Mouse (Mus musculus) midbrain, embryonic 14.5 days (tissue): ENCODE data around the gene Ccl17. TPM values are rescaled to one million over a fixed set of nuclear protein-coding genes. Genes with fewer than 3 reads are reported as not detected.
A peak's percentile ranks its signal among the peaks of the same experiment; 100 is the strongest.
"Not testable (repeated sequence)": the region's sequence is repeated elsewhere in the genome, so short reads cannot be mapped to it uniquely, and the experiment has no call there.

Experiments used
- ATAC-seq: fragments of 200-750 bp; cut with Nextera tagmentation; 2 replicates; pipeline ENCODE4 v1.8.0; 2017; ENCODE audit warnings: moderate number of reproducible peaks, moderate library complexity; ENCODE audit not compliant: low FRiP score, low TSS enrichment
- DNase-seq: peaks from one replicate; pipeline ENCODE4 v3.0.0-alpha.2; 2015
- H3K27ac ChIP-seq: fragments of 300-500 bp; sonication (generic); replicated peaks from 2 replicates; pipeline ENCODE4 v1.5.1; 2014; ENCODE audit warnings: mild to moderate bottlenecking, low read depth, low read length, moderate library complexity
- H3K27me3 ChIP-seq: fragments of 300-500 bp; sonication (generic); 2 replicates; pipeline ENCODE4 v1.6.1; 2014; ENCODE audit warnings: low read length, control low read depth, mixed read lengths; ENCODE audit not compliant: control insufficient read depth, insufficient read depth
- H3K36me3 ChIP-seq: fragments of 300-500 bp; sonication (generic); 2 replicates; pipeline ENCODE4 v1.6.1; 2014; ENCODE audit warnings: low read length, control low read depth; ENCODE audit not compliant: control insufficient read depth, insufficient read depth
- H3K4me1 ChIP-seq: fragments of 300-500 bp; sonication (generic); 2 replicates; pipeline ENCODE4 v1.6.1; 2014; ENCODE audit warnings: mild to moderate bottlenecking, antibody characterized with exemption, low read length, control low read depth; ENCODE audit not compliant: control insufficient read depth, insufficient read depth
- H3K4me2 ChIP-seq: fragments of 300-500 bp; sonication (generic); 2 replicates; pipeline ENCODE4 v1.6.1; 2014; ENCODE audit warnings: mild to moderate bottlenecking, low read length, moderate library complexity
- H3K4me3 ChIP-seq: fragments of 300-500 bp; sonication (generic); replicated peaks from 2 replicates; pipeline ENCODE4 v1.5.1; 2014; ENCODE audit warnings: low read depth, low read length
- H3K9ac ChIP-seq: fragments of 300-500 bp; sonication (generic); replicated peaks from 2 replicates; pipeline ENCODE4 v1.6.1; 2014; ENCODE audit warnings: mild to moderate bottlenecking, low read length, moderate library complexity
- H3K9me3 ChIP-seq: fragments of 300-500 bp; sonication (generic); 2 replicates; pipeline ENCODE4 v1.6.1; 2016; ENCODE audit warnings: low read length, control low read depth, mixed read lengths; ENCODE audit not compliant: control insufficient read depth
- WGBS: fragments of 180-500 bp; shearing (Covaris S2); extraction: QIAGEN DNeasy Blood & Tissue Kit; methylation state at CpG from one replicate; pipeline ENCODE4 v1.1.7; 2014; 5-methylcytosine and 5-hydroxymethylcytosine counted together
- polyA plus RNA-seq: library from polyadenylated mRNA; unstranded; fragments of >200 nt; fragmentation: Nextera tagmentation; extraction: Ambion mirVana; gene quantifications from 2 replicates; pipeline ENCODE4 v1.2.1, GENCODE M21; 2014

Ccl17 gene
- polyA plus RNA-seq, 1 experiment from 2014 or later, result not detected

DNA sequence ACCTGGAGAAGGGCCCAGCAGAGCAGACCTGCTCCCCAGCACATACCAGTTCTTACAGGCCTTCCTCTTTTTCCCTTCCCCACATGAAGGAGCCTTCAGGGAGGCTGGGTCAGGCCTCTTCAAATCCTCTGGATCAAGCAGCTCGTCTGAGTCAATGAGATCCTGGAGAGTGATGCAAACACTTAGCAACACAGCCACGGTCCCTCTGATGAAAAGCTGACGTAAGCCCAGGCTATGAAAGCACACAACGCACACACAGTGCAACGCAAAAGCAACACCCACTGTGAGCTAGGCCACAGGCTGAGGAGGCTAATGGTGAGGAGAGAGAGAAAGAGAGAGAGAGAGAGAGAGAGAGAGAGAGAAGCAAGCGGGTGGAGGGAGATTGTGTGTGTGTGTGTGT, 14.9 kb downstream of the Ccl17 start:
- H3K27me3 ChIP-seq, result no peaks in the 10 kb centered on the region
- H3K4me2 ChIP-seq, result no peak overlapping the region
- no peaks in the 10 kb centered on the region for H3K4me1 ChIP-seq
- DNase-seq (no peak), ATAC-seq (no peak)
- peaks cover 76% of the 10 kb centered on the region for H3K36me3 ChIP-seq
- 86% methylated on average over 6 of the region's 6 CpGs for WGBS
- no peak overlapping the region for H3K27ac ChIP-seq
- H3K9ac ChIP-seq, result no peak overlapping the region
- H3K4me3 ChIP-seq, result no peak overlapping the region
- no peaks in the 10 kb centered on the region for H3K9me3 ChIP-seq

GRCm38 (mm10) chr8:94826210-94826609, 16.0 kb downstream of the Ccl17 start:
- 98% methylated on average over 5 of the region's 5 CpGs for WGBS
- Histone ChIP-seq H3K27me3 (no peaks in the 10 kb centered on the region), H3K4me3 (no peak overlapping the region), H3K36me3 (peaks cover 76% of the 10 kb centered on the region), H3K4me2 (no peak overlapping the region), H3K9ac (no peak overlapping the region), H3K9me3 (no peaks in the 10 kb centered on the region), H3K4me1 (no peaks in the 10 kb centered on the region), H3K27ac (no peak overlapping the region)
- ATAC-seq, result no peak
- no peak for DNase-seq

DNA sequence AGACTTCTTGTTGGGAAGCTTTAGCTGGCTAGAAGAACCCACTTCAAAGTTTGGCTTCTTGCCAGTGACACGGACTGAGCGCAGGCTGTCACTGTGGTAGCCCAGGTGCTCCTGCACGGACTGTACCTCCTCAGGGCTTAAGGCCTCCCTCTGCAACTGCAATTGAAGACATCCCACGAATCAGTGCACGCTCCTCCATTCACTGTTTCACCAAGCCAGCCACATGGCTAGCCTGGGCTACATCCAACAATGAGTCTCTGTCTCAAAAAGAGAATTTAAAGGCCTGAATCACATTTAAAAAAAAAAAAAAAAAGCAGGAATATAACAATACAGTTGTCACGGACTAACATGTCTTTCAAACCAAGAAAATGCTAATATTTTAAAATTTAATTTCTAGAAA, 18.0 kb downstream of the Ccl17 start:
- ATAC-seq (no peak), DNase-seq (no peak)
- no peak overlapping the region for H3K27ac ChIP-seq
- H3K4me2 ChIP-seq, result no peak overlapping the region
- WGBS, result 90% methylated on average over 6 of the region's 6 CpGs
- peaks cover 70% of the 10 kb centered on the region for H3K36me3 ChIP-seq
- H3K9ac ChIP-seq, result no peak overlapping the region
- no peak overlapping the region for H3K4me3 ChIP-seq
- no peaks in the 10 kb centered on the region for H3K27me3 ChIP-seq
- H3K4me1 ChIP-seq, result no peaks in the 10 kb centered on the region
- H3K9me3 ChIP-seq, result no peaks in the 10 kb centered on the region

GRCm38 (mm10) chr8:94833901-94834405, 23.7 kb downstream of the Ccl17 start:
- ATAC-seq, H3K27ac ChIP-seq, H3K4me3 ChIP-seq, H3K9ac ChIP-seq, H3K27me3 ChIP-seq, H3K4me2 ChIP-seq, DNase-seq, H3K9me3 ChIP-seq: not testable (repeated sequence)
- Histone ChIP-seq H3K36me3 (peaks cover 24% of the 10 kb centered on the region), H3K4me1 (peaks cover 12% of the 10 kb centered on the region)
- 86% methylated on average over 7 of the region's 7 CpGs for WGBS

GRCm38 (mm10) chr8:94835751-94836150, 25.5 kb downstream of the Ccl17 start:
- H3K9ac ChIP-seq, H3K4me2 ChIP-seq, DNase-seq, H3K9me3 ChIP-seq, H3K4me3 ChIP-seq, H3K27me3 ChIP-seq, ATAC-seq, H3K27ac ChIP-seq: not testable (repeated sequence)
- 95% methylated on average over 13 of the region's 13 CpGs for WGBS
- Histone ChIP-seq H3K36me3 (peaks cover 13% of the 10 kb centered on the region), H3K4me1 (peaks cover 15% of the 10 kb centered on the region)

- DNase-seq (no peak), ATAC-seq (no peak)
- H3K9ac ChIP-seq, result peak overlapping the region; percentile 93; the same call in 1 of the 2 replicates
- H3K4me3 ChIP-seq, result peak overlapping the region; percentile 88
- H3K4me1 ChIP-seq, result peaks cover 15% of the 10 kb centered on the region
- H3K27me3 ChIP-seq, result no peaks in the 10 kb centered on the region
- H3K36me3 ChIP-seq, result peaks cover 7% of the 10 kb centered on the region
- no peak overlapping the region for H3K27ac ChIP-seq
- peak overlapping the region; percentile 91 for H3K4me2 ChIP-seq
- no peaks in the 10 kb centered on the region for H3K9me3 ChIP-seq
- 75% methylated on average over 11 of the region's 11 CpGs for WGBS
These were observed 26.4 kb downstream of the Ccl17 start for GRCm38 (mm10) chr8:94836456-94837240.

GRCm38 (mm10) chr8:94837662-94838574, 27.7 kb downstream of the Ccl17 start, which contains the start of the genes Coq9 and Ciapin1:
Coq9 (plus strand) TSS chr8:94838321.
Ciapin1 (minus strand) TSS chr8:94838358.
- Histone ChIP-seq H3K4me3 (peak within 1 kb of the TSS; percentile 88), H3K4me1 (peaks cover 15% of the 10 kb centered on the region), H3K9ac (peak within 1 kb of the TSS; percentile 93), H3K4me2 (peak within 1 kb of the TSS; percentile 91), H3K9me3 (no peaks in the 10 kb centered on the region), H3K27me3 (no peaks in the 10 kb centered on the region), H3K36me3 (peaks cover 5% of the 10 kb centered on the region; the same call in 1 of the 2 replicates), H3K27ac (peak within 1 kb of the TSS; percentile 93)
- ATAC-seq, result peak; percentile 98
- under 1% methylated on average over 82 of the region's 82 CpGs for WGBS
- peak; percentile 99 for DNase-seq

GRCm38 (mm10) chr8:94838600-94838999, 28.3 kb downstream of the Ccl17 start:
- peak; percentile 74 for DNase-seq
- under 1% methylated on average over 24 of the region's 24 CpGs for WGBS

More at GRCm38 (mm10) chr8:94838600-94838999, 28.3 kb downstream of the Ccl17 start:
- Histone ChIP-seq H3K4me1 (peaks cover 15% of the 10 kb centered on the region), H3K9ac (peak overlapping the region; percentile 93), H3K4me3 (peak overlapping the region; percentile 88), H3K27ac (peak overlapping the region; percentile 93), H3K4me2 (peak overlapping the region; percentile 91), H3K9me3 (no peaks in the 10 kb centered on the region), H3K27me3 (no peaks in the 10 kb centered on the region), H3K36me3 (peaks cover 5% of the 10 kb centered on the region; the same call in 1 of the 2 replicates)
- peak; percentile 66 for ATAC-seq
